Mouse (Mus musculus): ENCODE measurements at regions not wholly inside any gene's neighbourhood (a gene's known extent, or its start where the extent isn't known, plus 50 kb on each side); places are given as distances from the start of the nearest gene placed in this dataset.

GRCm38 (mm10) chr13:45325736-45326293, 63.7 kb upstream of the Mylip start:
- TF ChIP-seq POLR2A (IDR thresholded peaks at IDR 0.05; ENCODE audit: low read depth, low read length) (no peak), CTCF (IDR thresholded peaks at IDR 0.05; ENCODE audit: extremely low read depth, insufficient read length, insufficient replicate concordance, low read depth, low read length) (no peak)

All from small intestine, adult 2 months (tissue).